Mouse (Mus musculus): ENCODE measurements around the gene Arhgef28.
"Not testable (repeated sequence)": the region's sequence is repeated elsewhere in the genome, so short reads cannot be mapped to it uniquely, and the experiment has no call there.

Arhgef28 gene

DNA sequence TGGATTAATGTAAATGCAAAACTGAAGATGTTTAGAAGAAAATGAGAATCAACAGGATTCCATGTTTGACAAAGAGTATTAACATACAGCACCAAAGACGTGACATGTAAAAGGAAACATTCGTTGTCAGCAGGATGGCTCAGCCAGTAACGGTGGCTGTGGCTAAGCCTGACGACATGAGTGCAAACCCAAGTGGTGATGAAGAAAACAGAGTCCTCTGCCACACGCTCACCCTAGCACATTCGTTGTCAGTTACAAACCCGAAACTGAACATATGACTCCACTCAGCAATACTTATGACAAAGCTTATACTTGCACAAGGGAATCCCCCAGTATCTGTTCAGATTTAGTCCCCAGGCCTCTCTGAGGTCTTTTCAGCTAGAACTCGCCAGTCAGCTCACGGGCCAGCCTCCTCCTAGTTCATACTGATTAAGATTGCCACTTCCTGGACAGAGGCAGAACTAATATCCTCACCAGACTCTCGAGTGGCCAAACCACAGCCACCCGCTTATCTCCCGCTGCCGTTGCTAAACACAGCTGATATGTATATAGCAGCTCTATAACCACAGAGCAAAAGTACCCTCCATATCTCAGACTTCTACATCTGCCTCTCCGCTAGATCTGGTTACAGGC lies 82.0 kb downstream of the Arhgef28 start:
- no peak for DNase-seq (ENCODE audit: inconsistent ontology term)

- DNase-seq (ENCODE audit: inconsistent ontology term) = no peak
Observed at GRCm38 (mm10) chr13:98122766-98123165, 83.5 kb downstream of the Arhgef28 start.

GRCm38 (mm10) chr13:98121993-98122392 lies 84.2 kb downstream of the Arhgef28 start:
- no peak for DNase-seq (ENCODE audit: inconsistent ontology term)

- no peak for DNase-seq (ENCODE audit: inconsistent ontology term)
Observed at GRCm38 (mm10) chr13:98121124-98121470, 85.1 kb downstream of the Arhgef28 start.

- DNase-seq (ENCODE audit: inconsistent ontology term) = no peak
Observed at GRCm38 (mm10) chr13:98120356-98121123, 85.7 kb downstream of the Arhgef28 start.

DNA sequence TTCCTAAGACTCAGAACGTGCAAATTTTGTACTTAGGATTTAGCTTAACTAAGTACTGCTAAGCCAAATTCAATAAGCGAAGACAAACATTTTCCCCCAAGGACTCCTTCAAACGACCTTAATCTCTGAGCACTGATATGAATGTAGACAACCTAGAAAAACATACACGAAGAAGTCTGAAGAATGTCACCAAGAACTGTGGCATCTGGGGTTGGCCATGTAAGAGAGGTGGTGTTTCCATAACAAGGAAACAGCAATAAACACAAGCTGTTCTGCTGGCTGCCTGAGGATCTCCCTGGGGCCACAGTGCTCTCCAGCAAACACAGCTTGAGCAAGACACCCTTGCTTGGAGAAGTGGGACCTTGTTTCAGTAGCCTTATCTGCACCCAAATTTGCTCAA lies 87.9 kb downstream of the Arhgef28 start:
- no peak for DNase-seq (ENCODE audit: inconsistent ontology term)

DNA sequence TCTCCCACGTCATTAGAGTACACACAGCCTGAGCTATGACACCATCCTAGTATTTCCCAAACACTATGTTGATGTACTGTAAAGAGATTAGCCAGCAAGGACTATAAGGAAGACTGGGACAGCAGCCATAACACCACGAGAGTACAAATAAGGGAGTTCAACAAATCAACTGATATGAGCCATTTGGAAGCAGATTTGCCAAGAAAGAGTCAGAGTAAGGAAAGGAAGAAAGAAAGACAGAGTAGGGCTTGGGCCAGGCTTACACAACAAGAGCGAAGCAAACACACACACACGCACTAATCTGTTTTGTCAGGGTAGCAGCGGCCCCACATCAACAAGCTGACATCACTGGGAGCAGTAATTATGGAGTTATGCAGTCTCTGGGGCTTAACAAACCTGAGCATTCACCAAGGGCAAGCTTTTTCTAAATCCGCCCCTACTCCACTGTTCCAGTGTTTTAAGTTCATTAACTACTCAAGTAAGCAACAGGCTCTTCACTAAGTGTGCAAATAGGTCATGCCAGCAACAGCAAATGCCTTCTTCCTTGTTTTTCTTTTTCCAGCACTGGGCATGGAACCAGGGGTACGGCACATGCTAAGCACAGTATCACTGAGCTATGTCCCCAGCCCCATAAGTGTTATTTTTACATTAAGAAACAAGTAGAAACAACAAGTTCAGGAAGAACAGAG lies 88.5 kb downstream of the Arhgef28 start:
- peak; percentile 22 for DNase-seq (ENCODE audit: inconsistent ontology term)

GRCm38 (mm10) chr13:98115650-98116049 lies 90.6 kb downstream of the Arhgef28 start:
- no peak for DNase-seq (ENCODE audit: inconsistent ontology term)

- DNase-seq (ENCODE audit: inconsistent ontology term) = no peak
Observed at GRCm38 (mm10) chr13:98115051-98115450, 91.2 kb downstream of the Arhgef28 start.

DNA sequence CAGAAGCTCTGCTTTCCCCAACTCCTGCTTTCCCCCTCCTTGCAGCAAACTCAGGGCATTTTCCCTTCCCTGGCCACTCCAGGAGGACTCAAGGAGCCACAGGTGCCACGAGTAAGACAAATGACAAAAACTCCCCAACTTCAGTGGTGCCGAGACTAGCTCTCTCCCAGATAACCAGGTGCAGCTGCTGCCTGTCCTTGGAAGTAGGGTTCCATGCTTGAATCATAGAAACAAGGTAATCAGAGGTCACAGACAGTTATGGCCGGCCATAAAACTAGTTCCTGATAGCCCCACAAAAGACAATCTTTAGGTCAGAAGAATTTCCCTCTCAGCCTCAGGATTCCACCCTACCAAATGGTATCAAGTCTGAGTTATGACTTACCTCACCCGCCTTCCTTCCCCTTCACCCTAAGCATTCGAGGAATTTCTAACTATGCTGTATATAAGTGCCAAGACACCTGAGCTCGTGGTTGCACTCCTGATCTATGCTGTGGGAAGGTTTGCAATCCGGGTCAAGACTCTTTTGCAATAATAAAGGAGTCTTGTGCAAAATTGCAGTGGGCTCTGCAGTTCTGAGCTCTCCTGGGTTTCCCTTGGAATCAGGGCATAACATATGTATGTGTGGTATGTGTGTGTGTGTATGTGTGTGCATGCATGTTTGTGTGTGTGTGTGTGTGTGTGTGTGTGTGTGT lies 93.3 kb downstream of the Arhgef28 start:
- DNase-seq (ENCODE audit: inconsistent ontology term) = no peak

DNA sequence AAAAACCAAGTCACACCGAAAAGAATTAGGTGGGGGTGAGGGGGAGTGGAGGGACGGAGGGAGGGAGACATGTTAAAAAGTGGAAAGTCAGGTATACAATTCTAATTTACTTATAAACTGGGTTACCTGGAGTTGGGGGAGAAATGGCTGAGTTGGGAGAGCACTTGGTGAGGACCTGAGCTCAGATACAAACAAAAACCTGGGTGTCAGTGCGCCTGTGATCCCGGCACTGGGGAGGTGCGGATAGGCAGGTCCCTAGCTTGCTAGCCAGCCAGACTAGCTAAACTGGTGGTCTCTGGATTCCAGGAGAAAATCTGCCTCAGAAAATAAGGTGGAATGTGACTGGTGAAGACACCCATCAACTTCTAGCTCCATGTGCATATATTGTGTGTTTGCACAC lies 94.7 kb downstream of the Arhgef28 start:
- DNase-seq (ENCODE audit: inconsistent ontology term) = no peak

- DNase-seq (ENCODE audit: inconsistent ontology term) = peak; percentile 26
Observed at GRCm38 (mm10) chr13:98111021-98111420, 95.2 kb downstream of the Arhgef28 start.

- DNase-seq (ENCODE audit: inconsistent ontology term) = not testable (repeated sequence)
Observed at GRCm38 (mm10) chr13:98108481-98108880, 97.8 kb downstream of the Arhgef28 start.

GRCm38 (mm10) chr13:98107621-98108020 lies 98.6 kb downstream of the Arhgef28 start:
- DNase-seq (ENCODE audit: inconsistent ontology term) = no peak

GRCm38 (mm10) chr13:98095966-98096365 lies 110.3 kb downstream of the Arhgef28 start:
- DNase-seq (ENCODE audit: inconsistent ontology term) = no peak

DNA sequence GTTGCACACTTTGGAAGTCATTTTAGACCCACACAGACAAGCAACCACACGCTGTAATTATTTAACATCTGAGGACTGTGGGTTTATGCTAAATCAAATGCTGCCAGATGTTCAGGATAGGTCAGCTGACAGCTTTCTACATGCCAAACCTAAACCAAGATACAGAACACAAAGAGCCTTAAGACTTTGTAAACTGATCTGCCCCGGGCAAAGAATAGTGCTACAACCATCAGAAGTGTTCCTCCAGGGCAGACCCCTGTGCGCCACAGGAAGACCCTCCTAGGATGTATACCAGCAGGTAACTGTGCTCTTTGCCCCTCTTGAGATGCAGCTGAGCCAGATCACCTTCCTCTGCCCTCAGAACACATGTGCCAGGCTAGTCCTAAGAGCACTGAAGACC lies 111.9 kb downstream of the Arhgef28 start:
- no peak for DNase-seq (ENCODE audit: inconsistent ontology term)

DNA sequence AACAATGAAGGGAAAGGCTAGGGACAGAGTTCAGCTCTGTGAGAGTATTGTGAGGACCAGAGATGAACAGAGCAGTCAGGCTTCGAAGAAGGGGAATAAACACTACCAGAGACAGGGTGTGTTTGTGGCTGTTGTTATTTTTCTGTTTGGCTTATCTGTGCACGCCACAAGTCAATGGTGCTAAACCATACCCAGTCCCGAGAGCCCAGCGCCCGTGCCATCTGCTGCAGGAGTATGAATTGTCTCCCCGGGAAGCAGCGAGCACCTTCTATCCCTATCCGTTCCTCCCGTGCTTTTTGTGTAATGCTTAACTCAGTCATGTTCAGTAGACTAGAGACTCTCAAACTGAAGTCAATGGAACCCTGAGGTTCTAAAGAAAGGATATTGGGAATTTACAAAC lies 112.8 kb downstream of the Arhgef28 start:
- DNase-seq (ENCODE audit: inconsistent ontology term) = no peak

DNA sequence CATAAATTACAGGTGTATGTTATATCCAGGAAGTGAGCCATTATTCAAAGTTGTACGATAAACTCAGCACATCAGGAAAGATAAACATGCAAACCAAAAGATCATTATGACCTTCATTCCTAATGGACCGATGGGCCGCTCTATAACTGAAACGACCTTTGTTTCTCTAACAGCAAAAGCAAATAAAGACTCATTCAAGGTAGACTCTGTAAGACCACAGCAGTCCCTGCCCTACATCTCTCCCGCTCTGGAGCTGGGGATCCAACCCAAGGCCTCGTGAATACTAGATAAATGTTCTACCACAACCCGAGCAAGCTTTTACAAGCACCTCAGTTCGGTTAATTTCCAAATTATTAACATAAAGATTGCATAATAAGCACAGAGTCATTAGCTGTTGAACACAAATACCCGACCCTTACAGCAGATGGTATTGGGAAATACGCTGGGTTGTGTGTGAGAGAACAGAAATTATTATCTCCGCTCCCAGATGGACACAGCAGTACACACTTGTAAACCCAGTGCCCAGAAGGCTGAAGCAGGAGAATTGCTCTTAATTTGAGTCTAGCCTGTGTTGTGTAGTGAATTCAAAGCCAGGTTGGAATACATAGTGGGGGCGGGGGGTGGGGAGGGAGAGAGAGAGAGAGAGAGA lies 113.8 kb downstream of the Arhgef28 start:
- DNase-seq (ENCODE audit: inconsistent ontology term) = no peak

- DNase-seq (ENCODE audit: inconsistent ontology term) = no peak
Observed at GRCm38 (mm10) chr13:98079640-98080039, 126.6 kb downstream of the Arhgef28 start.

- DNase-seq (ENCODE audit: inconsistent ontology term) = no peak
Observed at GRCm38 (mm10) chr13:98078251-98078650, 128.0 kb downstream of the Arhgef28 start.

DNA sequence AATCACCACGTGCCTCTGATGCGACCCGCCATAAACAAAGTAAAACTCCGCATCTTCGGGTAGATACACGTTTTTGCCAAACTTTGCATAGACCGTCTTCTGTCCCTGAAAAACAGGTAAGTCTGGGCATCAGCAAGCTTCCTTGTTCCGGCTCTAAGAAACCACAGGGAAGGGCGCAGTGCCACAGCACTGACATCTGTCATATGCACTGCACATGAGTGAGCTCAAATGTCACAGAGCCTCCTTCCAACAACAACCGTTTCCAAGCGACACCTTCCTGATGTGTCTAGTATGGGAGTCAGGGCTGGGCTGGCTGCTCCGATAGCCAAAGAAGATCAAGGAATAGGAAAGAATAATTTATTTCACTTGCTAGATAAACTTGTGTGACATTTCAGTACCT lies 129.0 kb downstream of the Arhgef28 start:
- no peak for DNase-seq (ENCODE audit: inconsistent ontology term)

GRCm38 (mm10) chr13:98074871-98075270 lies 131.4 kb downstream of the Arhgef28 start:
- DNase-seq (ENCODE audit: inconsistent ontology term) = peak; percentile 71

Measured in Muller cell, postnatal 12 days (primary cell).